In genomic region chr4:128128546-128128945, GRCm38 (mm10) we compare ENCODE assay signal across 13 mouse cellular contexts.
"Had no signal": no experiment of that assay in that cellular context is flagged by ENCODE, and none has a peak within 500 bp of the region (broad histone marks: within the 10 kb centered on the region; RNA-seq: fewer than 3 reads in every experiment).

No protein-coding gene starts in this region.

- DNase-seq: kidney, adult 18-20 months; kidney, adult 9 months; kidney, postnatal 14 days; kidney, postnatal 4 days; liver, postnatal 0 days; lung, embryonic 14.5 days; spleen, adult 18-20 months; thymus, adult 2 months; thymus, postnatal 14 days; thymus, postnatal 4 days had no signal

- ATAC-seq: intestine, embryonic 16.5 days; liver, postnatal 0 days; lung, postnatal 0 days; midbrain, embryonic 15.5 days had no signal
